Mouse (Mus musculus): ENCODE measurements around the gene Slc25a34. TPM values are rescaled to one million over a fixed set of nuclear protein-coding genes. Genes with fewer than 3 reads are reported as not detected.
A peak's percentile ranks its signal among the peaks of the same experiment; 100 is the strongest.

The Slc25a34 gene
- polyA plus RNA-seq, 1 experiment from 2014 or later, result not detected

DNA sequence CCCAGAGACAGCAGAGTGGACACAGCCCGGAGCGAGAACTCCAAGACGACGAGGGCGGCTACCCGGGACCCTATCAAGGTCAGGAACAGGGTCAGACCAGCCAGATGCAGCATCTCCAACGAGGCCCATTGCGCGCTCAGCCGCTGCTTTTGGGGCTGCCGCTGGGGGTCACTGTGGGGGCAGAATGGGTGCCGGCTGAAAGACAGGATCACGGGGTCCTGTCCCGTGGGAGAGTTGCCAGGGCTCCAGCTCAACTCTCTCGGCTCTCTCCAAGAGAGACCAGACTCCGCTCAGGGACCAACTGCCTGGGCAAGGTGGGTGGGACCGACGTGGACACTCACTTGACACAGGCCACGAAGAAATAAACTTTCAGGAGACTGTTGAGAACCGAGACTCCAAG is 6.3 kb downstream of the Slc25a34 start:
- 4% methylated on average over 20 of the region's 20 CpGs for WGBS
- Histone ChIP-seq H3K4me1 (replicated peaks; ENCODE audit: control insufficient read depth, insufficient read depth, low read length) (peaks cover 11% of the 10 kb centered on the region; the same call in 1 of the 2 replicates), H3K4me2 (peak overlapping the region; percentile 74), H3K4me3 (ENCODE audit: low read depth, low read length) (peak overlapping the region; percentile 51), H3K27me3 (replicated peaks; ENCODE audit: control insufficient read depth, insufficient read depth, low read length) (no peaks in the 10 kb centered on the region), H3K9me3 (ENCODE audit: control insufficient read depth, low read length) (no peaks in the 10 kb centered on the region), H3K9ac (ENCODE audit: low read depth, low read length) (peak overlapping the region; percentile 26), H3K27ac (ENCODE audit: low read depth, low read length) (no peak overlapping the region), H3K36me3 (ENCODE audit: control insufficient read depth, insufficient read depth, low read length) (no peaks in the 10 kb centered on the region)
- DNase-seq (ENCODE audit: low spot score), result peak; percentile 77
- ATAC-seq (replicated peaks; ENCODE audit: low FRiP score), result peak; percentile 33

DNA sequence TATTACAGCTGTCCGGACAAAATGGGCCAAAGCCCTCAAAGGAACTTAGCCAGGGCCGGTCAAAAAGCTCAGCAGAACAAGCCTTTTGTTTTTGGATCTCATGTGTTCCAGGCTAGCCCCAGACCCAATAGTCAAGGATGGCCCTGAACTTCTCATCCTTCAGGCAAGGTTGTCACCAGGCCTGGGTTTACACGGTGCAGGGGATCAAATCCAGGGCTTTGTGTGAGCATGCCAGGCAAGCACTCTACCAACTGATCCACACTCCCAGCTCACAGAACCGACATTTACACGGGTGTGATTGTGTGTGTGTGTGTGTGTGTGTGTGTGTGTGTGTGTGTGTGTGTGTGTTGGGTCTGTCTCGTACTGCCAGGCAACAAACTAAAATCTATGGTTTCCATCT is 6.8 kb downstream of the Slc25a34 start:
- no peak overlapping the region for H3K27ac ChIP-seq (ENCODE audit: low read depth, low read length)
- no peaks in the 10 kb centered on the region for H3K9me3 ChIP-seq (ENCODE audit: control insufficient read depth, low read length)
- 72% methylated on average over 6 of the region's 6 CpGs for WGBS
- H3K4me1 ChIP-seq (replicated peaks; ENCODE audit: control insufficient read depth, insufficient read depth, low read length), result peaks cover 11% of the 10 kb centered on the region; the same call in 1 of the 2 replicates
- DNase-seq (ENCODE audit: low spot score), result no peak
- H3K9ac ChIP-seq (ENCODE audit: low read depth, low read length), result no peak overlapping the region
- H3K27me3 ChIP-seq (replicated peaks; ENCODE audit: control insufficient read depth, insufficient read depth, low read length), result no peaks in the 10 kb centered on the region
- no peaks in the 10 kb centered on the region for H3K36me3 ChIP-seq (ENCODE audit: control insufficient read depth, insufficient read depth, low read length)
- ATAC-seq (replicated peaks; ENCODE audit: low FRiP score), result no peak
- H3K4me2 ChIP-seq, result no peak overlapping the region; the same call in 1 of the 2 replicates
- H3K4me3 ChIP-seq (ENCODE audit: low read depth, low read length), result no peak overlapping the region

DNA sequence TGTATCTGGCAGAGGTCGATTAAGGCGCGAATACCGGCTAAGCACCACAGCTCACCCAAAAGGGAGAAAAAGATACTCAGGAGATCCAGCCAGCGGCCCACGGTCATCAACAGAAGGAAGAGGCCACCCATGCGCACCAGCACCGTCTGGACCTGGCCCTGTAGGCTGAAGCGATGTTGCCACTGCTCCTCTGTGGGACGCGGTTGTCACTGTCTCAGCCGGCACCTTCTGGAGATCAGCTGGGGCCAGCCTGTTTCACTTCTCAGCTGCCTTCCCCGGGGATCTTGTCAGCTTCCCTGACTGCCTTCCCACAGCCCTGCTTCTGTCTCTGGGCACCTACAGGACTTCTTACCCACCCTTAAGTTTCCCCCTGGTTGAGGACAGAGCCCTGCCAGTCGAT is 8.7 kb downstream of the Slc25a34 start:
- DNase-seq (ENCODE audit: low spot score) (no peak), ATAC-seq (replicated peaks; ENCODE audit: low FRiP score) (no peak)
- 82% methylated on average over 14 of the region's 14 CpGs for WGBS
- Histone ChIP-seq H3K4me2 (no peak overlapping the region), H3K27ac (ENCODE audit: low read depth, low read length) (no peak overlapping the region), H3K36me3 (ENCODE audit: control insufficient read depth, insufficient read depth, low read length) (no peaks in the 10 kb centered on the region), H3K9me3 (ENCODE audit: control insufficient read depth, low read length) (no peaks in the 10 kb centered on the region), H3K4me1 (replicated peaks; ENCODE audit: control insufficient read depth, insufficient read depth, low read length) (peaks cover 11% of the 10 kb centered on the region; the same call in 1 of the 2 replicates), H3K4me3 (ENCODE audit: low read depth, low read length) (no peak overlapping the region), H3K27me3 (replicated peaks; ENCODE audit: control insufficient read depth, insufficient read depth, low read length) (no peaks in the 10 kb centered on the region), H3K9ac (ENCODE audit: low read depth, low read length) (no peak overlapping the region)

DNA sequence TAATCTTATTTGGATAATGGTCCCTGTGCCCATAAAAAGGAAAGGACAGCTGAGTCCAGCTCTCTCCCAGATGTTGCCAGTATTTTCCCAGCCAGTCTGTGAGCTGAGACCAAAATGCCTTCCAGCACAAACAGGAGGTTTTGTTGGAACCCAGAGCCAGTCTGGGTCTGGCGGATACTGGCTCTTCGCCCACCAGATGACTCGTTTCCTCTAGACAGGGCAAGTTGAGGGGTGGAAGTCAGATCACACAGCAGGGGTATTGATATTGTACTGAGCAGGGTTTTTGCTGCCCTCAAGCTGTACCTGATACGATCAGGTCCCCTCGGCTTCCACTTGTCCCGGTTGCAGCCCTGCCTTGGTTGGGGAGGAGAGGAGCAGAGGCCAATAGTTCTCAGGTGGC is 14.1 kb downstream of the Slc25a34 start:
- ATAC-seq (replicated peaks; ENCODE audit: low FRiP score), result no peak
- Histone ChIP-seq H3K4me2 (no peak overlapping the region), H3K36me3 (ENCODE audit: control insufficient read depth, insufficient read depth, low read length) (no peaks in the 10 kb centered on the region), H3K9me3 (ENCODE audit: control insufficient read depth, low read length) (no peaks in the 10 kb centered on the region), H3K27ac (ENCODE audit: low read depth, low read length) (no peak overlapping the region), H3K4me3 (ENCODE audit: low read depth, low read length) (no peak overlapping the region), H3K27me3 (replicated peaks; ENCODE audit: control insufficient read depth, insufficient read depth, low read length) (no peaks in the 10 kb centered on the region), H3K9ac (ENCODE audit: low read depth, low read length) (no peak overlapping the region), H3K4me1 (replicated peaks; ENCODE audit: control insufficient read depth, insufficient read depth, low read length) (no peaks in the 10 kb centered on the region)
- no peak for DNase-seq (ENCODE audit: low spot score)
- 76% methylated on average over 6 of the region's 6 CpGs for WGBS

DNA sequence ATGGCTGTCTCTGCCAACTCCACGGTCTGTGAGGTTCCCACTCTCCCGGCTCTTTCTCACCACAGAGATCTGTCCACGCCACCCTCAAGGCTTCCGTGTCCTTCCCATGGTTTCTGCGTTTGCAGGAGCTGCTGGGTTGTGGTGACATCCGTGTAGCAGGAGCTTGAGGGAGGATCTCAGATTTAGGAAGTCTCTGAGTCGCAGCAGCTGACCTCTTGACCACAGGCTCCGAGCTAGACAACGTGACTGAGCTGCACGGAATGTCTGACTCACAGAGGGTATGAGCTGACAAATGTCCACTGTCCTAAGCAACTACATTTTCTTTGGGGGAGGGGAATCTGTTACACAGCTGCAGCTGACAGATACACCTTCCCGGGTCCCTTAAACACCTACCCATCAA is 17.8 kb downstream of the Slc25a34 start, which contains the start of gene Fblim1:
Gene Fblim1, minus strand, starts transcription at position 236 of the 400 bp plus-strand sequence.
- no peak for ATAC-seq (replicated peaks; ENCODE audit: low FRiP score)
- no peaks in the 10 kb centered on the region; the same call in 1 of the 2 replicates for H3K27me3 ChIP-seq (replicated peaks; ENCODE audit: control insufficient read depth, insufficient read depth, low read length)
- DNase-seq (ENCODE audit: low spot score), result no peak
- no peaks in the 10 kb centered on the region for H3K9me3 ChIP-seq (ENCODE audit: control insufficient read depth, low read length)
- 62% methylated on average over 11 of the region's 11 CpGs for WGBS
- 0 out of 2 replicates have a peak, but pooled peaks cover 4% of the 10 kb centered on the region for H3K4me1 ChIP-seq (replicated peaks; ENCODE audit: control insufficient read depth, insufficient read depth, low read length)
- no peak within 1 kb of the TSS for H3K4me2 ChIP-seq
- H3K36me3 ChIP-seq (ENCODE audit: control insufficient read depth, insufficient read depth, low read length), result no peaks in the 10 kb centered on the region
- no peak within 1 kb of the TSS for H3K4me3 ChIP-seq (ENCODE audit: low read depth, low read length)
- no peak within 1 kb of the TSS for H3K9ac ChIP-seq (ENCODE audit: low read depth, low read length)
- H3K27ac ChIP-seq (ENCODE audit: low read depth, low read length), result no peak within 1 kb of the TSS

DNA sequence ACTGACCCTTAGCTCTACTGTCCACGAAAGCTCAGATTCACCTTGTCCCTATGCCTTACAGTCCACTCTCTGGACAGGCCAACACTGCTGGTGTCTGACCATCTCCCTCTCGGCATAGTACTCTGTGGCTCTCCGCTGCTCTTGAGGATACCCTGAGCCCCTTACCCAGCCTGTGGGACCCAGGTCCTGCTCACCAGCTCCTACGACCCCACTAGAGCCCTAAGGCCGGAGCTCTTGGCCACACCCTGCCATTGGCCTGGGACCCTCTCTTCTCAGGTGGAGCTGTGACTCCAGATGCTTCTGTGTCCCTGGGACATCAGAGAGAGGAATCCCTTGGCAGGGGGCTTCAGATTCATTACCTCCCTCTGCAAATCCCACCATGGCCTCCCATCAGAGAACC is 18.2 kb downstream of the Slc25a34 start:
- WGBS, result 85% methylated on average over 5 of the region's 5 CpGs
- 0 out of 2 replicates have a peak, but pooled peaks cover 4% of the 10 kb centered on the region for H3K4me1 ChIP-seq (replicated peaks; ENCODE audit: control insufficient read depth, insufficient read depth, low read length)

DNA sequence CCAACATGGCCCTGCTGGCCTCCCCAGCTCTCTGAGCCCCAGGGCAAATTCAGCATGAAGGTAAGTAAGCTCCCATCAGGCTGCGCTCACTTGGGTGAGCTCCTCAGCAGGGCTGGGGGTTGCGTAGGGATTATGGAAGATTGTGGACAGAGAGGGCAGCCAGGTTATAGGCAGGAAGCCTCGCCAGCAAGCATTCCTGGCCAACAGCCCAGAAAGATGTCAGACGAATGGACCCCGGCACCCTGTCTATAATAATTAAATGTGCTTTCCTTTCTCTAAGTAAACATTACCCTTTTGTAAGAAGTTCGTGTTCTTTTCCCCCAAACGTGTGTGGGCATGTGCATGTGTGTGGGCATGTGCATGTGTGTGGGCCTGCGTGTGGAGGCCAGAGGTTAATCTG is 19.1 kb downstream of the Slc25a34 start:
- no peak overlapping the region for H3K27ac ChIP-seq (ENCODE audit: low read depth, low read length)
- no peak for ATAC-seq (replicated peaks; ENCODE audit: low FRiP score)
- no peaks in the 10 kb centered on the region for H3K9me3 ChIP-seq (ENCODE audit: control insufficient read depth, low read length)
- WGBS, result 73% methylated on average over 8 of the region's 8 CpGs
- peaks cover 14% of the 10 kb centered on the region for H3K27me3 ChIP-seq (replicated peaks; ENCODE audit: control insufficient read depth, insufficient read depth, low read length)
- H3K9ac ChIP-seq (ENCODE audit: low read depth, low read length), result no peak overlapping the region
- H3K4me3 ChIP-seq (ENCODE audit: low read depth, low read length), result no peak overlapping the region
- peaks cover 4% of the 10 kb centered on the region; the same call in 1 of the 2 replicates for H3K4me1 ChIP-seq (replicated peaks; ENCODE audit: control insufficient read depth, insufficient read depth, low read length)
- H3K36me3 ChIP-seq (ENCODE audit: control insufficient read depth, insufficient read depth, low read length), result no peaks in the 10 kb centered on the region
- no peak overlapping the region for H3K4me2 ChIP-seq
- DNase-seq (ENCODE audit: low spot score), result no peak

More for the DNA sequence above, 18.2 kb downstream of the Slc25a34 start:
- H3K4me2 ChIP-seq, result no peak overlapping the region
- H3K9ac ChIP-seq (ENCODE audit: low read depth, low read length), result no peak overlapping the region
- H3K27ac ChIP-seq (ENCODE audit: low read depth, low read length), result no peak overlapping the region
- no peaks in the 10 kb centered on the region for H3K9me3 ChIP-seq (ENCODE audit: control insufficient read depth, low read length)
- H3K27me3 ChIP-seq (replicated peaks; ENCODE audit: control insufficient read depth, insufficient read depth, low read length), result peaks cover 4% of the 10 kb centered on the region
- H3K4me3 ChIP-seq (ENCODE audit: low read depth, low read length), result no peak overlapping the region
- H3K36me3 ChIP-seq (ENCODE audit: control insufficient read depth, insufficient read depth, low read length), result no peaks in the 10 kb centered on the region
- ATAC-seq (replicated peaks; ENCODE audit: low FRiP score) (no peak), DNase-seq (ENCODE audit: low spot score) (no peak)

DNA sequence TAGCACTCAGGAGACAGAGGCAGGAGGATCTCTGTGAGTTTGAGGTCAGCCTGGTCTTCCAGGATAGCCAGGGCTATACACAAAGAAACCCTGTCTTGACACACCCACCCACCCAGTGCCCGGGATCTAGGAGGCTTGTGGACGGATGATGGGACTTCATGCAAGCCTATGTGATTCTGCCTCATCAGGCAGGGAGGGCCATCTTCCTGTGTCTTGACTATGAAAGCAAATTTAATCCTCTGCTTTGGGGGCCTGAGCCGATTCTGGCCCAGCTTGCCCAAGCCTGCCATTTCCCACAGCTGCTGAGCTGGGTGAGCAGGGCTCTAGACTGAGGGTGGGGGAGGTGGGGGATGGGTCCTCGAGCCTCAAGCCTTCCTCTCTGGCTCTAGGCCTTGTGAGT is 19.7 kb downstream of the Slc25a34 start:
- H3K27ac ChIP-seq (ENCODE audit: low read depth, low read length), result no peak overlapping the region
- H3K9me3 ChIP-seq (ENCODE audit: control insufficient read depth, low read length), result no peaks in the 10 kb centered on the region
- H3K27me3 ChIP-seq (replicated peaks; ENCODE audit: control insufficient read depth, insufficient read depth, low read length), result peaks cover 19% of the 10 kb centered on the region
- 74% methylated on average over 4 of the region's 4 CpGs for WGBS
- H3K4me3 ChIP-seq (ENCODE audit: low read depth, low read length), result no peak overlapping the region
- H3K36me3 ChIP-seq (ENCODE audit: control insufficient read depth, insufficient read depth, low read length), result no peaks in the 10 kb centered on the region
- DNase-seq (ENCODE audit: low spot score) (no peak), ATAC-seq (replicated peaks; ENCODE audit: low FRiP score) (no peak)
- H3K4me1 ChIP-seq (replicated peaks; ENCODE audit: control insufficient read depth, insufficient read depth, low read length), result peaks cover 4% of the 10 kb centered on the region; the same call in 1 of the 2 replicates
- H3K4me2 ChIP-seq, result no peak overlapping the region
- no peak overlapping the region for H3K9ac ChIP-seq (ENCODE audit: low read depth, low read length)

DNA sequence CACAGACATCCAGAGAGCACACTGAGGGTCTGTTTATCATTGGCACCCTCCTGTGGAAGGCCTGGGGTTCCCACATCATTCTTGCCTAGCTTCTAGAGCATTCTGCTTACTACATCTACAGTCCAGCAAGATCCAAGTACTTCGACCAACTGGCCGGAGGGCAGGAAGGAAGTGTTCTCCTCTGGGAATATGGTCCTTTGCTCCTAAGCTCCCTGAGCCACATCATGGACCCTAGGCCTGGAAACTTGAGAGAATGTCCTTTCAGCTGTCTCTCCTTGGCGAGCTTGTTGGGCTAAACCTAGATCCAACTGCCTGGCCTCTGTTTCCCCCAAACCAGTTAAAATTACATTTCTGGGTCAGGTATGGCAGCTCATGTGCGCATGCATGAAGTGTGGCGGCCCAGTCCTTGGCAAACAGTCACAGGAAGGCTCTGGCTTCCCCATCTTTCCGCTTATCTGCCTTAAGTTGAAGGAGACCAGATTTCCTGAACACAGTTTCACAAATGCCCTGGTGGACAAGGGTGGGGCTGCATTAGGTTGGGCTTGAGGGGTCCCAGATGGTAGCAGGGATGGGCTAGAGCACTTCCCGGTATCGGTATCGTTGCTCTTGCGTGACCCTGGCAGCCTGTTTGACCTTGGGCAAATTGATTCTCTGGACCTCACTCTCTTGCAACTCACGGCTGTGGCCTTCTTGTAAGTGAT is 20.9 kb downstream of the Slc25a34 start:
- Histone ChIP-seq H3K27ac (ENCODE audit: low read depth, low read length) (no peak overlapping the region), H3K27me3 (replicated peaks; ENCODE audit: control insufficient read depth, insufficient read depth, low read length) (peaks cover 29% of the 10 kb centered on the region), H3K9ac (ENCODE audit: low read depth, low read length) (no peak overlapping the region), H3K4me3 (ENCODE audit: low read depth, low read length) (no peak overlapping the region), H3K4me1 (replicated peaks; ENCODE audit: control insufficient read depth, insufficient read depth, low read length) (peaks cover 9% of the 10 kb centered on the region; the same call in 1 of the 2 replicates), H3K4me2 (no peak overlapping the region), H3K36me3 (ENCODE audit: control insufficient read depth, insufficient read depth, low read length) (no peaks in the 10 kb centered on the region), H3K9me3 (ENCODE audit: control insufficient read depth, low read length) (no peaks in the 10 kb centered on the region)
- DNase-seq (ENCODE audit: low spot score), result no peak
- ATAC-seq (replicated peaks; ENCODE audit: low FRiP score), result no peak
- WGBS, result 61% methylated on average over 11 of the region's 11 CpGs

All from liver, embryonic 11.5 days (tissue).